Mouse (Mus musculus) thymus, adult 2 months (tissue): ENCODE data around the gene Gm6763.
"Not testable (repeated sequence)": the region's sequence is repeated elsewhere in the genome, so short reads cannot be mapped to it uniquely, and the experiment has no call there.

Experiments
- CTCF ChIP-seq: fragments of 200-500 bp; IDR thresholded peaks from 2 replicates; pipeline ENCODE4 v1.5.1; 2012; ENCODE audit warnings: mild to moderate bottlenecking, control low read depth, low read length, moderate library complexity, borderline replicate concordance; ENCODE audit not compliant: control insufficient read depth, poor library complexity, insufficient read depth; ENCODE audit errors: extremely low read depth
- POLR2A ChIP-seq: fragments of 200-500 bp; IDR thresholded peaks from 2 replicates; pipeline ENCODE4 v1.6.1; 2012; ENCODE audit warnings: mild to moderate bottlenecking, low read length, control low read depth, moderate library complexity; ENCODE audit not compliant: control insufficient read depth, poor library complexity, insufficient read depth; ENCODE audit errors: extremely low read depth

GRCm38 (mm10) chr10:104142687-104143086 is 8.6 kb upstream of the Gm6763 start, which contains the start of gene Gm21293:
- not testable (repeated sequence) for TF ChIP-seq CTCF, POLR2A
